Mouse (Mus musculus) 3T3-L1 (cell line): ENCODE data around the gene Efna1.

ENCODE experiments used
- DNase-seq: peaks from one replicate; pipeline ENCODE4 v3.0.0-alpha.2; 2015; ENCODE audit warnings: low read depth, low spot score

The Efna1 gene

GRCm38 (mm10) chr3:89280606-89281511, at the start of gene Efna1:
Efna1 (minus strand) TSS chr3:89281142.
- no peak for DNase-seq

GRCm38 (mm10) chr3:89330346-89330745, 49.4 kb upstream of the Efna1 start:
- DNase-seq, result no peak

GRCm38 (mm10) chr3:89328623-89329022, 47.7 kb upstream of the Efna1 start:
- DNase-seq, result no peak

GRCm38 (mm10) chr3:89327371-89327870, 46.5 kb upstream of the Efna1 start:
- no peak for DNase-seq

- DNase-seq, result no peak
Measured at GRCm38 (mm10) chr3:89325882-89326281, 44.9 kb upstream of the Efna1 start.

GRCm38 (mm10) chr3:89322514-89323165, 41.7 kb upstream of the Efna1 start, which contains the start of gene Efna3:
Efna3 (minus strand) TSS chr3:89322965.
- DNase-seq, result no peak

- DNase-seq, result no peak
Measured at GRCm38 (mm10) chr3:89322131-89322500, 41.2 kb upstream of the Efna1 start.

- DNase-seq, result no peak
Measured at GRCm38 (mm10) chr3:89321183-89322130, 40.5 kb upstream of the Efna1 start.

- DNase-seq, result no peak
Measured at GRCm38 (mm10) chr3:89320581-89321182, 39.7 kb upstream of the Efna1 start.

GRCm38 (mm10) chr3:89319591-89320350, 38.8 kb upstream of the Efna1 start:
- DNase-seq, result no peak

- DNase-seq, result no peak
Measured at GRCm38 (mm10) chr3:89318971-89319590, 38.1 kb upstream of the Efna1 start.

- DNase-seq, result no peak
Measured at GRCm38 (mm10) chr3:89318316-89318715, 37.4 kb upstream of the Efna1 start.

GRCm38 (mm10) chr3:89317246-89317645, 36.3 kb upstream of the Efna1 start:
- DNase-seq, result no peak

GRCm38 (mm10) chr3:89316833-89317232, 35.9 kb upstream of the Efna1 start:
- DNase-seq, result peak; percentile 96

- DNase-seq, result no peak
Measured at GRCm38 (mm10) chr3:89315930-89316831, 35.2 kb upstream of the Efna1 start.

- peak; percentile 76 for DNase-seq
Measured at GRCm38 (mm10) chr3:89315195-89315929, 34.4 kb upstream of the Efna1 start.

- no peak for DNase-seq
Measured at GRCm38 (mm10) chr3:89314791-89315190, 33.8 kb upstream of the Efna1 start.

- no peak for DNase-seq
Measured at GRCm38 (mm10) chr3:89314340-89314739, 33.4 kb upstream of the Efna1 start.
